Mouse (Mus musculus) megakaryocyte, embryonic 14.5 days (primary cell): Measurements from ENCODE around the gene Ang2. TPM values are rescaled to one million over a fixed set of nuclear protein-coding genes. Genes with fewer than 3 reads are reported as not detected.
"Not testable (repeated sequence)": the region's sequence is repeated elsewhere in the genome, so short reads cannot be mapped to it uniquely, and the experiment has no call there.

Experiments
- H3K27me3 ChIP-seq: replicated peaks from 2 replicates; pipeline ENCODE3; 2012; ENCODE audit warnings: inconsistent platforms
- H3K36me3 ChIP-seq: replicated peaks from 2 replicates; pipeline ENCODE3; 2012; ENCODE audit warnings: low read length, inconsistent platforms, mixed read lengths
- H3K4me1 ChIP-seq: 2 replicates; pipeline ENCODE4 v1.6.1; 2012; ENCODE audit warnings: inconsistent platforms
- H3K4me3 ChIP-seq: replicated peaks from 2 replicates; pipeline ENCODE3; 2012; ENCODE audit warnings: moderate library complexity, mild to moderate bottlenecking, inconsistent platforms
- H3K9me3 ChIP-seq: 2 replicates; pipeline ENCODE4 v1.6.1; 2012; ENCODE audit warnings: inconsistent platforms
- FLI1 ChIP-seq: IDR thresholded peaks from 2 replicates; pipeline ENCODE4 v1.6.1; 2012; ENCODE audit warnings: low read length, inconsistent platforms, mixed read lengths
- GATA1 ChIP-seq: IDR thresholded peaks from 3 replicates; pipeline ENCODE4 v1.6.1; 2012; ENCODE audit warnings: mixed read lengths, low read length, inconsistent platforms, borderline replicate concordance
- polyA plus RNA-seq: library from polyadenylated mRNA; stranded (reverse); fragments of >175 nt; gene quantifications from 2 replicates; pipeline ENCODE4 v1.2.3, GENCODE M21; 2012; ENCODE audit warnings: low replicate concordance; ENCODE audit not compliant: insufficient read depth

Gene Ang2
- polyA plus RNA-seq, 1 experiment, result not detected

GRCm38 (mm10) chr14:51173843-51174242 is 25.1 kb downstream of the Ang2 start:
- TF ChIP-seq FLI1, result no peak
- TF ChIP-seq GATA1, result no peak
- Histone ChIP-seq H3K9me3 (no peaks in the 10 kb centered on the region), H3K4me1 (no peaks in the 10 kb centered on the region), H3K27me3 (no peaks in the 10 kb centered on the region), H3K36me3 (no peaks in the 10 kb centered on the region), H3K4me3 (no peak overlapping the region)

DNA sequence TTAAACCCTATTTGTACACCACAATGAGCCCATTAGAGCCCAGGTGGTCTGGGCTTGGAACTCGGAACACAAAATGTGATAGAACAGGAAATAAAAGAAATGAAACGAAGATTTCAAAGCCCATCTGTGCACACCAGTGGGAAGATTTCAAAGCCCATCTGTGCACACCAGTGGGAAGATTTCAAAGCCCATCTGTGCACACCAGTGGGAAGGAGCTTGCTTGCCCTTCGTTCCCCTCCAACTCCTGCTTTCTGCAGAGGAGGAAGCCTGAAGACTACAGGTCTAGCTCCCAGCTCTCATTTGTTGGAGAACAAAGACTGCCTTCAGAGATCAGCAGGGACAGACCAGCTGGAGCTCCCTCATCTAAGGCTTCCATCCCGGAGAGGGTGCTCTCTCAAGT is 26.0 kb downstream of the Ang2 start:
- H3K9me3 ChIP-seq, H3K4me3 ChIP-seq, H3K36me3 ChIP-seq, H3K4me1 ChIP-seq, H3K27me3 ChIP-seq: not testable (repeated sequence)

- H3K9me3 ChIP-seq, H3K4me3 ChIP-seq, H3K27me3 ChIP-seq, H3K36me3 ChIP-seq, H3K4me1 ChIP-seq: not testable (repeated sequence)
Measured at GRCm38 (mm10) chr14:51172095-51172865, 26.7 kb downstream of the Ang2 start.

GRCm38 (mm10) chr14:51166068-51166467 is 32.9 kb downstream of the Ang2 start:
- Histone ChIP-seq H3K36me3 (no peaks in the 10 kb centered on the region), H3K27me3 (no peaks in the 10 kb centered on the region), H3K4me1 (no peaks in the 10 kb centered on the region), H3K4me3 (no peak overlapping the region), H3K9me3 (peaks cover 4% of the 10 kb centered on the region; the same call in 1 of the 2 replicates)
- TF ChIP-seq GATA1 (no peak), FLI1 (no peak)

DNA sequence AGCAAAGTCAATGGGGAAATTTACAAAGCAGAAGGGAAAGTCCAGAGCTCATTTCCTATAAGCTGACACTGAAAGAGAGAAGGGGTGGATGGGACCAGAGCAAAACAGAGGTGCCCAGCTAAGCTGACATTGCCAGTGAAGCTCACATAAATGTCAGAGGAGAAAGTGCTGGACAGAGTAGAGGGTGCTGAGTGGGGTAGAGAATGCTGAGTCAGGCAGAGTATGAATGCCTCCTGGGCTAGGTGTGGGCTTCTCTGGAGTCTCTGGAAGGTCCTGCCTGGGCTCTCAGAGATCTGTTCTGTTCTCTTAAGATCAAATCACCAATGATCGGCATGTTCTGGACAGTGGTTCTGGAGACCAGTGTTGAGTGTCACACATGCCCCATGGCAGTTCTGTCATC is 33.5 kb downstream of the Ang2 start:
- Histone ChIP-seq H3K4me3 (no peak overlapping the region), H3K27me3 (no peaks in the 10 kb centered on the region), H3K36me3 (no peaks in the 10 kb centered on the region), H3K4me1 (no peaks in the 10 kb centered on the region), H3K9me3 (peaks cover 4% of the 10 kb centered on the region; the same call in 1 of the 2 replicates)
- no peak for TF ChIP-seq GATA1

GRCm38 (mm10) chr14:51163323-51163722 is 35.6 kb downstream of the Ang2 start:
- not testable (repeated sequence) for H3K4me1 ChIP-seq, H3K36me3 ChIP-seq, H3K9me3 ChIP-seq, H3K4me3 ChIP-seq, H3K27me3 ChIP-seq

GRCm38 (mm10) chr14:51161976-51162375 is 37.0 kb downstream of the Ang2 start, which contains the start of gene Rnase2b:
TSS of gene Rnase2b (plus strand) at chr14:51162260.
- not testable (repeated sequence) for H3K27me3 ChIP-seq, H3K36me3 ChIP-seq, H3K9me3 ChIP-seq

GRCm38 (mm10) chr14:51157072-51157471 is 41.9 kb downstream of the Ang2 start:
- Histone ChIP-seq H3K27me3 (no peaks in the 10 kb centered on the region), H3K9me3 (no peaks in the 10 kb centered on the region), H3K36me3 (no peaks in the 10 kb centered on the region), H3K4me3 (no peak overlapping the region), H3K4me1 (0 out of 2 replicates have a peak, but pooled peaks cover 3% of the 10 kb centered on the region)
- TF ChIP-seq FLI1 (no peak), GATA1 (no peak)

More at GRCm38 (mm10) chr14:51161976-51162375, 37.0 kb downstream of the Ang2 start, which contains the start of gene Rnase2b:
- H3K4me1 ChIP-seq, H3K4me3 ChIP-seq: not testable (repeated sequence)

- no peak overlapping the region for H3K4me3 ChIP-seq
- no peaks in the 10 kb centered on the region for H3K27me3 ChIP-seq
- no peaks in the 10 kb centered on the region for H3K36me3 ChIP-seq
- H3K9me3 ChIP-seq, result no peaks in the 10 kb centered on the region
- TF ChIP-seq FLI1, result no peak
- TF ChIP-seq GATA1, result no peak
- 0 out of 2 replicates have a peak, but pooled peaks cover 3% of the 10 kb centered on the region for H3K4me1 ChIP-seq
Measured at GRCm38 (mm10) chr14:51156736-51157068, 42.2 kb downstream of the Ang2 start.

GRCm38 (mm10) chr14:51156056-51156735 is 42.8 kb downstream of the Ang2 start:
- Histone ChIP-seq H3K9me3 (no peaks in the 10 kb centered on the region), H3K36me3 (no peaks in the 10 kb centered on the region), H3K4me3 (no peak overlapping the region), H3K4me1 (0 out of 2 replicates have a peak, but pooled peaks cover 3% of the 10 kb centered on the region), H3K27me3 (no peaks in the 10 kb centered on the region)
- TF ChIP-seq GATA1 (no peak), FLI1 (no peak)
